Mouse (Mus musculus): ENCODE data around the gene Pin1rt1. TPM values are rescaled to one million over a fixed set of nuclear protein-coding genes. Genes with fewer than 3 reads are reported as not detected.

Pin1rt1 gene
- polyA plus RNA-seq, 1 experiment from 2014 or later: not detected

DNA sequence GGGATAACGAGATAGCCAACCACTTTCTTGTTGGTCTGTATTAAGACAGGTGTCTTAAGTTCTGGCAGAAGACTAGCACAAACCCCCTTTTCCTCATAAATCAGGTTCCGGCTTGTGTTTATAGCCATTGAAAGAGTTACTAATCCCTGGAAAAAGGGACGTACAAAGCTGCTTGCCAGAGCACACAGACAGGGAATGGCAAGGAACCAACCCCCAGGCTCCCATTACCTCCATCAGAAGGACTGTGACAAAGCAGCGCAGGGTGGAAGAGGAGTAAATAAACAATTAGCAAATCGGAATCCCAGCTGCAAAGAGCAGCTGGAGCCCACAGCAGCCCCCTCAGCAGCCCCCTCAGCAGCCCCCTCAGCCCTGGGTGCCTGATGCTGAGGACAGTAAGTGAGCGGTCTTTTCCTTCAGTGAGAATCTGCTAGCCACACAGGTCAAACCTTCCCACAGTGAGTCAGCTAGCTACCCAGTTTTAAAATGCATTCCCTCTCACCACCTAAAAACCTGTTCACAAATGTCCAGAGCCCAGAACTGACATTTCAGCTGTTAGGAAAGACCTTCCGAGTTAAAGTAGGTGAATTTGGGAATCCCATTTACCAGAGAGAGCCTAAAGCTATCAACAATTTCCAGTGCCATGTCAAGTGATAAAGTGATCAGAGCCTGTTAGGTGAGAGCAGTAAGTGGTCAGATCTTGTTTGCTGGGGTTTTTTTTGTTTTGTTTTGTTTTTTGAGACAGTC lies 25.0 kb upstream of the Pin1rt1 start:
- H3K9me3 ChIP-seq (replicated peaks): no peaks in the 10 kb centered on the region
- H3K9ac ChIP-seq: no peak overlapping the region
- no peaks in the 10 kb centered on the region for H3K36me3 ChIP-seq
- H3K27me3 ChIP-seq: 0 out of 2 replicates have a peak, but pooled peaks cover 3% of the 10 kb centered on the region
- no peak overlapping the region for H3K4me3 ChIP-seq
- 60% methylated on average over 7 of the region's 7 CpGs for WGBS
- H3K4me2 ChIP-seq: no peak overlapping the region
- H3K4me1 ChIP-seq (replicated peaks): peaks cover 17% of the 10 kb centered on the region; the same call in 1 of the 2 replicates
- ATAC-seq (replicated peaks; ENCODE audit: insufficient number of reproducible peaks, insufficient read depth, low FRiP score, low read depth): no peak
- no peak overlapping the region for H3K27ac ChIP-seq

DNA sequence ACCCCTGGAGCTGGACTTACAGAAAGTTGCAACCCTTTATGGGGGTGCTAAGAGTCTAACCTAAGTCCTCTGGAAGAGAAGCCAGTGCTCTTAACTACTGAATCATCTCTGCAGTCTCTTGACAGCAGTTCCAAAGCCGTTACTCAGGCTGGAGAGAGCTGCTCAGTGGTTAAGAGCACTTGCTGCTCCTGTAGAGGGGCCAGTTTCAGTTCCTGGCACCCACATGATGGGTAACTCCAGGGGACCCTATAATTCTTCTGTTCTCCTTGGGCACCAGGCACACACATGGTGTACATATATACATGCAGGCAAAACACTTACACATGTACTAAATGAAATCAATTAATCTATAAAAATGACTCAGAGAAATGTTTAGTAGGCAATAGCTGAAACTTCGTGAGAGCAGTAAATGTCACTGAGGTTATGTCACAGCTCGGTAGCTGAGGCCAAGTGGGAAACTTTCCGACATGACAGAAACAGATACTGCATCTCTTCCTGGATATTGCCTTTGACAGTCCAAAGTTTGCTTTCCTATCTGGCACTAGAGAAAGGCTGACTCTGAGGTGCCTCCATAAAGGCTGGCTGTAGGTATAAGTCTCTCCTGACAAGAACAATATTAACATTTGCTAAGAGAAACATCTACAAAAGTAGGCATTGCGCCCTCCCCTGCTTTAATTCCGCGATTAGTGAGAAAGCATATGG lies 24.2 kb upstream of the Pin1rt1 start:
- 64% methylated on average over 7 of the region's 7 CpGs for WGBS
- peaks cover 17% of the 10 kb centered on the region; the same call in 1 of the 2 replicates for H3K4me1 ChIP-seq (replicated peaks)
- no peak overlapping the region for H3K4me3 ChIP-seq
- no peak overlapping the region for H3K9ac ChIP-seq
- no peaks in the 10 kb centered on the region for H3K9me3 ChIP-seq (replicated peaks)
- no peak overlapping the region for H3K4me2 ChIP-seq
- H3K27me3 ChIP-seq: 0 out of 2 replicates have a peak, but pooled peaks cover 3% of the 10 kb centered on the region
- no peaks in the 10 kb centered on the region for H3K36me3 ChIP-seq
- no peak for ATAC-seq (replicated peaks; ENCODE audit: insufficient number of reproducible peaks, insufficient read depth, low FRiP score, low read depth)
- H3K27ac ChIP-seq: no peak overlapping the region

DNA sequence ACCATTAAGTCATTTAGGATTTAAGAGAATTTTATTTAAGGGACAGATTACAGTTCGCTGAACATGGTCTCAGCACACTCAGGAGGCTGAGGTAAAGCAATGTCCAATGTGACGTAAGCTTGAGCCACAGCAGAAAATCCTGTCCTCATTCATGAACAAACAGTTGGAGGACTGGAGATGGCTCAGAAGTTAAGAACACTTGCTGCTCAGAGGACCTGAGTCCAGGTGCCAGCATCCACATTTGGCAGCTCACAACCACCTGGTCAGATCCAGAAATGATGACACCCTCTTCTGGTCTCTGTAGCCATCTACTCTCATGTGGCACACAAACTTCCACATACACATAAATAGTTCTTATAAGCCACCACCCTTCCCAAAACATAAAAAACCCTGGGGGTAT lies 23.5 kb upstream of the Pin1rt1 start:
- Histone ChIP-seq H3K4me1 (replicated peaks) (peaks cover 17% of the 10 kb centered on the region; the same call in 1 of the 2 replicates), H3K27me3 (0 out of 2 replicates have a peak, but pooled peaks cover 3% of the 10 kb centered on the region), H3K4me3 (no peak overlapping the region), H3K27ac (no peak overlapping the region), H3K4me2 (no peak overlapping the region), H3K36me3 (no peaks in the 10 kb centered on the region), H3K9ac (no peak overlapping the region), H3K9me3 (replicated peaks) (no peaks in the 10 kb centered on the region)
- ATAC-seq (replicated peaks; ENCODE audit: insufficient number of reproducible peaks, insufficient read depth, low FRiP score, low read depth): no peak
- WGBS: 89% methylated on average over 2 of the region's 2 CpGs

DNA sequence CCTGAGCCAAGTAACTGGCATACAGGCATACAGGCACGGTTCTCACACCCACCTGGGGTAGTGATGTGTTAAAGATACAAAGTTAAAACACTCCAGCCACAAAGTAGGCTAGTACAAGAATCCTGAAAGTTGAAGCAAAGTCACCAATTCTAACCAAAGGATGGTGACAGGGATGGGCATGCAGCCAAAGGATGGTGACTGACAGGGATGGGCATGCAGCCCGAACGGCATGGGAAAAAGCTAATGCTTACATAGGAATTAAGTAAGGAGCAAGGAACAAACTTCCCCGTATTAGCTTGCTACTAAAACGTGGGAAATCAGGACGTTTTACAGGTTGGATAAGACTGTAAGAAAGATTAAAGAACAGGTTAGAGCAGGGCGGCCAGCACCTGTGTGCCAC lies 20.1 kb upstream of the Pin1rt1 start:
- no peaks in the 10 kb centered on the region for H3K9me3 ChIP-seq (replicated peaks)
- 0 out of 2 replicates have a peak, but pooled peaks cover 2% of the 10 kb centered on the region for H3K27me3 ChIP-seq
- H3K36me3 ChIP-seq: no peaks in the 10 kb centered on the region
- no peak overlapping the region for H3K27ac ChIP-seq
- no peak overlapping the region for H3K4me3 ChIP-seq
- ATAC-seq (replicated peaks; ENCODE audit: insufficient number of reproducible peaks, insufficient read depth, low FRiP score, low read depth): no peak
- H3K9ac ChIP-seq: no peak overlapping the region
- WGBS: 64% methylated on average over 7 of the region's 7 CpGs
- 0 out of 2 replicates have a peak, but pooled peaks cover 2% of the 10 kb centered on the region for H3K4me1 ChIP-seq (replicated peaks)
- no peak overlapping the region for H3K4me2 ChIP-seq

DNA sequence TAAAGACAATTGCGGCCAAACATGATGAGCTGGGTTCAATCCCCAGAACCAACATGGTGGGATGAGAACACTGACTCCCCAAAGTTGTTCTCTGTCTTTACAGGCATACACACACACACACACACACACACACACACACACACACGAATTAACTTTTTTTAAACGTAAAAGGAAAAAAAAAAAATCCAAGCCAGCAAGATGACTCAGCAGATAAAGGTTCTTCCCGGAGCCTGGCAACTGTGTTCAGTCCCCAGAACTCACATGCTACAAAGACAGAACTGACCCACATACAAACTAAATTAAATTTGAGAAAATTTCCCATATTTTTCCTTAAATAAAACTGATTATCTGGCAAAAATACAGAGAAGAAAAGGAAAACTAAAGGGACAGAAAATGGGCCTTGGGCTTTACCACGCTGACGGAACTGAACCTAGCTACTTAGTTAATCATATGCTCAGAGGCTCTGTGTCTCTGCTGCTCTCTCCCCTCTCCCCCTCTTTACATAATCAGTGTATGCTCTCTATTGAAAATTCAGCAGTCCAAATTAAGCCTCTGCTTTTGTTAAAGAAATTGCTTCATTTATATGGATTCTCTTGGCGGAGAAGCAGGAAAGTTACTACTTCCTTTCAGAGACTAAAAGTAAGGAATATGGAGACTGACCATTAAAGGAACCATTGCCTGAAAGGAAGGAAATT lies 16.5 kb upstream of the Pin1rt1 start:
- Histone ChIP-seq H3K4me3 (no peak overlapping the region), H3K4me2 (no peak overlapping the region), H3K9me3 (replicated peaks) (no peaks in the 10 kb centered on the region), H3K36me3 (no peaks in the 10 kb centered on the region), H3K9ac (no peak overlapping the region), H3K27me3 (no peaks in the 10 kb centered on the region), H3K27ac (no peak overlapping the region), H3K4me1 (replicated peaks) (no peaks in the 10 kb centered on the region)
- no peak for ATAC-seq (replicated peaks; ENCODE audit: insufficient number of reproducible peaks, insufficient read depth, low FRiP score, low read depth)
- WGBS: 69% methylated on average over 7 of the region's 7 CpGs

DNA sequence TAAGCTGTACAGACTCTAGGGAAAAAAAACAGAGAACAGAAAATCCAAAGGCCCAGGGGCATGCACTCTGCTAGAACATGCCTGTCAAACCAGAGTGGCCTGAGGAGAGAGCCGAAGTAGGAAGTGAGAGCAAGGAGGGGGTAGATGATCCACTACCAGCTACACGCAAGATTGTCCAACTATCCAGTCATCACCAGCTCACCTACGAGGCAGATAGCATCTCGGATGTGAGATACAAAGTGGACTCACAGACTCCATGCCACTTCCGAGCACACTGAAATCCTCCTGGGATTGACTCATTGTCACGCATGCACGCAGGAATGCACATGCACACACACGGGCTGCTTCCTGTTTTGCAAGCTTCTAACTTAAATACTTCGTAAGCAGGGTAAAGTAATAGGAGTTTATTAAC lies 15.9 kb upstream of the Pin1rt1 start:
- WGBS: 72% methylated on average over 9 of the region's 9 CpGs
- Histone ChIP-seq H3K9ac (no peak overlapping the region), H3K36me3 (no peaks in the 10 kb centered on the region), H3K27me3 (no peaks in the 10 kb centered on the region), H3K4me2 (no peak overlapping the region), H3K27ac (no peak overlapping the region), H3K9me3 (replicated peaks) (no peaks in the 10 kb centered on the region), H3K4me3 (no peak overlapping the region), H3K4me1 (replicated peaks) (no peaks in the 10 kb centered on the region)
- ATAC-seq (replicated peaks; ENCODE audit: insufficient number of reproducible peaks, insufficient read depth, low FRiP score, low read depth): no peak

DNA sequence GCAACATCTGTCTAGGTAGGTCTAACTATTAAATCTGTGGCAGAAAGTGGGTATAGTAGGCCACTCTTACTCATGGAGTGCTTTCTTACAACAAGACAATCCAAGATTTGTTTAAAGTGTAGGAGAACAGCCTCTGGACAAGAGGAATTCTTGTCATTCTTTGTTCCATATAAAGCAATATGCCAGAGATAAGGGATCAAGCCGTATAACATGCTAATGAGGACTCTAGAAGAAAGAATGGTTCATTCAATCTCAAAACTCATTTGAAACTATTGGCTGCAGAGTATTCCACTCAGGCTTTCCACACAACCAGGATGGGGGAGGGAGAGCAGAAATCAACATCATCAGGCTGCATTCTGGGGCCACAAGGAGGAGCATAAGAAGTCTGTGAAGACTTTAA lies 11.2 kb upstream of the Pin1rt1 start:
- no peaks in the 10 kb centered on the region for H3K27me3 ChIP-seq
- WGBS: 44% methylated on average over 1 of the region's 1 CpGs
- no peak for ATAC-seq (replicated peaks; ENCODE audit: insufficient number of reproducible peaks, insufficient read depth, low FRiP score, low read depth)
- no peak overlapping the region for H3K4me2 ChIP-seq
- no peaks in the 10 kb centered on the region for H3K4me1 ChIP-seq (replicated peaks)
- no peaks in the 10 kb centered on the region for H3K36me3 ChIP-seq
- H3K9me3 ChIP-seq (replicated peaks): no peaks in the 10 kb centered on the region
- H3K4me3 ChIP-seq: no peak overlapping the region
- H3K27ac ChIP-seq: no peak overlapping the region
- no peak overlapping the region for H3K9ac ChIP-seq

DNA sequence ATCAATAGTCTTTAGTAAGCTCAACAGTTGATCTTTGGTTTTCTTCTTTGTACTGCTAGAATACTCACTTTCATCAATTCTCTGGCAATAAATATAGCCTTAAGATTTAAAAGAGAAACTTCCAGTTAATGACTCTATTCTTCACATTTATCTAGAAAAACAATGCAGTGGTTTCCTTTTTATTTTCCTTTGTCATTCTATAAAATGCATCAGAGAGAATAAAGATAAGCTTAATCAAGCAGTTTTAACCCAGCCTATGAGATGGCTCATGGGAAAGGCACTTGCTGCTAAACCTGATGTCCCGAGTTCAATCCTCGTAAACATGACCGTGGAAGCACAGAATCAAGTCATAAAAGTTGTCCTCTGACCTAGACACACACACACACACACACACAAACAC lies 5.8 kb upstream of the Pin1rt1 start:
- ATAC-seq (replicated peaks; ENCODE audit: insufficient number of reproducible peaks, insufficient read depth, low FRiP score, low read depth): no peak
- no peaks in the 10 kb centered on the region for H3K9me3 ChIP-seq (replicated peaks)
- no peaks in the 10 kb centered on the region for H3K4me1 ChIP-seq (replicated peaks)
- H3K9ac ChIP-seq: no peak overlapping the region
- no peaks in the 10 kb centered on the region for H3K27me3 ChIP-seq
- 87% methylated on average over 3 of the region's 3 CpGs for WGBS
- no peaks in the 10 kb centered on the region for H3K36me3 ChIP-seq
- H3K4me2 ChIP-seq: no peak overlapping the region
- no peak overlapping the region for H3K4me3 ChIP-seq
- H3K27ac ChIP-seq: no peak overlapping the region

DNA sequence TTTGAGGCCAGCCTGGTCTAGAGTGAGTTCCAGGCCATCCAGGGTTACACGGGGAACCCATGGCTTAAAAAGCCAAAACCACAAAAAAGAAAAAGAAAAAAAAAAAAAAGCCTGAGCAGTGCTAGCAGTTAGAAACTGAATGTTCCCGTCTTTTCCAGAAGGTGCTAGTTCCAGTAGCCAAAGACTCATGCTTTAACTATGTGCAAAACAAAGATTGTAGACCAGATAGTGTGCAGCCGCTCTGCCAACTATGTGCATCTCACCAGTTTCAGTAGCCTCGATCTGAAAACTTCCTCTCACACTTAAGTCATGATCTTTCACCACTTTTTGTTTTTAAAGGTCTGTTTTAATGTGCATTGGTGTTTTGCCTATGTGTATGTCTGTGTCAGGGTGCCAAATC lies 1.6 kb upstream of the Pin1rt1 start:
- ATAC-seq (replicated peaks; ENCODE audit: insufficient number of reproducible peaks, insufficient read depth, low FRiP score, low read depth): no peak
- no peak overlapping the region for H3K27ac ChIP-seq
- H3K4me2 ChIP-seq: no peak overlapping the region
- 73% methylated on average over 4 of the region's 4 CpGs for WGBS
- H3K27me3 ChIP-seq: peaks cover 3% of the 10 kb centered on the region; the same call in 1 of the 2 replicates
- H3K9ac ChIP-seq: no peak overlapping the region
- no peaks in the 10 kb centered on the region for H3K4me1 ChIP-seq (replicated peaks)
- H3K9me3 ChIP-seq (replicated peaks): no peaks in the 10 kb centered on the region
- no peaks in the 10 kb centered on the region for H3K36me3 ChIP-seq
- no peak overlapping the region for H3K4me3 ChIP-seq

DNA sequence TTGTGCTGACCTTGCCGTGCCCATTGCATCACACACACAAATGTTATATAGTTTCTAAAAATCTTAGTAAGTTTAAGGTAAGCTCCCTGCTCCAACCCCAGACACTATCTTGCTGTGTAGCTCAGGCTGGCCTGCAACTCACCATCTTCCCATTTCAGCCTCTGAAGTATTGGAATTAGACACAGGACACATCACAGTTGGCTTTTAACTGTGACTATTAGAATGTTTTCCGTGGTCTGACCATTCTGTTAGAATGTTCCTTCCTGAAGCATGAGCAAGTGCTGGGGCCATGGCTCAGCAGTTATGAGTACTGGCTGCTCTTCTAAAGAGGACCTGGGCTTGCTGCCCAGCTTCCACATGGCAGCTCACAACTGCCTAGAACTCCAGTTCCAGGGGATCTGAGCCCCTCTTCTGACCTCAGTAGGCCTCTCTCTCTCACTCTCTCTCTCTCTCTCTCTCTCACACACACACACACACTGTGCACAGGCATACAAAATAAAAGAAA lies 1.1 kb upstream of the Pin1rt1 start:
- no peak overlapping the region for H3K4me3 ChIP-seq
- no peaks in the 10 kb centered on the region for H3K36me3 ChIP-seq
- 82% methylated on average over 2 of the region's 2 CpGs for WGBS
- no peak overlapping the region for H3K9ac ChIP-seq
- no peaks in the 10 kb centered on the region for H3K9me3 ChIP-seq (replicated peaks)
- H3K4me1 ChIP-seq (replicated peaks): no peaks in the 10 kb centered on the region
- H3K27me3 ChIP-seq: peaks cover 3% of the 10 kb centered on the region; the same call in 1 of the 2 replicates
- H3K4me2 ChIP-seq: no peak overlapping the region
- no peak for ATAC-seq (replicated peaks; ENCODE audit: insufficient number of reproducible peaks, insufficient read depth, low FRiP score, low read depth)
- H3K27ac ChIP-seq: no peak overlapping the region

DNA sequence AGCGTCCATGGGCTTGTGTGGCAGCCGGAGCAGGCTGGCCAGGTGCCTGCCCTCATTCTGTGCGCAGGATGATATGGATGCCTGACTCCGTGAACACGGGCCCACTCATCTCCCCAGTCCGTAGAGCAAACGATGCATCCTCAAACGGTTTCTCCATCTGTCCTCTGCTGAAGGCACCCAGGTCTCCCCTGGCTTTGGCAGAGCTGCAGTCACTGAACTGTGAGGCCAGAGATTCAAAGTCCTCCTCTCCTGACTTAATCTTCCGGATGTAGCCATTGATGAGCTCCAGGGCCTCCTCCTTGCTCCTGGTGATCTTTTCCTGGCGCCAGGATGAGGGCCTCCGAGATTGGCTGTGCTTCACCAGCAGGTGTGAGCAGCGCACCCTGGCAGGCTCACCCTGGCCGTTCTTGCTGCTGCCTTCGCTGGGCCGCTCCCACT lies 1.9 kb downstream of the Pin1rt1 start:
- H3K27me3 ChIP-seq: peaks cover 3% of the 10 kb centered on the region; the same call in 1 of the 2 replicates
- H3K36me3 ChIP-seq: no peaks in the 10 kb centered on the region
- H3K4me2 ChIP-seq: 0 out of 2 replicates have a peak overlapping the region, but pooled peaks have one; percentile 6
- peaks cover 19% of the 10 kb centered on the region for H3K4me1 ChIP-seq (replicated peaks)
- H3K9me3 ChIP-seq (replicated peaks): no peaks in the 10 kb centered on the region
- WGBS: 40% methylated on average over 15 of the region's 15 CpGs
- no peak overlapping the region for H3K27ac ChIP-seq
- no peak overlapping the region for H3K9ac ChIP-seq
- ATAC-seq (replicated peaks; ENCODE audit: insufficient number of reproducible peaks, insufficient read depth, low FRiP score, low read depth): no peak
- H3K4me3 ChIP-seq: no peak overlapping the region
